Mouse (Mus musculus): ENCODE measurements around the gene Npas4.

- TF ChIP-seq CTCF (IDR thresholded peaks at IDR 0.05; ENCODE audit: insufficient read depth, low read length): no peak
- TF ChIP-seq POLR2A (IDR thresholded peaks at IDR 0.05; ENCODE audit: borderline replicate concordance, extremely low read depth, low read depth, low read length): no peak
These were observed 49.4 kb upstream of the Npas4 start for GRCm38 (mm10) chr19:5039301-5040114.

Measured in lung, adult 2 months (tissue).